Mouse (Mus musculus): ENCODE measurements at regions not wholly inside any gene's neighbourhood (a gene's known extent, or its start where the extent isn't known, plus 50 kb on each side); places are given as distances from the start of the nearest gene placed in this dataset.

DNA sequence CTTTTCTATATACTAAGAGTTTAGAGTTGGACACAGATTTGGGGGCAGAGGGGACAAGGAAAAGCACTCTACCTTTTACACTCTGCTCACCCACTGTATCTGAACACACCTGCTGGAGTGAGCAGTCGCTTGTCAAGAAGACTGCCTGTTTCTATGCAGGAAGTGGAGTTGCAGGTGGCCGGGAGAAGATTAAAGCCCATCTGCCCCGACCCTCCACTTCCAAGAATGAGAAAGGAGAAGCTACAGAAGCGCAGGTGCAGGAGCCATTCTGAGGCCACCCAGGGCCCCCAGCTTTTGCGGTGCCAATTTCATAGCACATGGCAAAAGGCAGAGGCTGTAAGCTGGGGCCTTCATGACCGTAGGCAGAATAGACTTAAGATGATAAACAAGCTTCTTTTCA is 108.4 kb upstream of the Atp6ap2 start:
- ATAC-seq (ENCODE audit: insufficient number of reproducible peaks, low FRiP score, low TSS enrichment, low read depth) = no peak
- Histone ChIP-seq H3K9me3 (replicated peaks) (no peaks in the 10 kb centered on the region), H3K4me2 (replicated peaks) (no peak overlapping the region), H3K4me3 (replicated peaks) (no peak overlapping the region), H3K36me3 (no peaks in the 10 kb centered on the region), H3K27me3 (peaks cover 5% of the 10 kb centered on the region; the same call in 1 of the 2 replicates), H3K4me1 (no peaks in the 10 kb centered on the region), H3K9ac (no peak overlapping the region), H3K27ac (replicated peaks) (no peak overlapping the region)
- 72% methylated on average over 6 of the region's 6 CpGs for WGBS

DNA sequence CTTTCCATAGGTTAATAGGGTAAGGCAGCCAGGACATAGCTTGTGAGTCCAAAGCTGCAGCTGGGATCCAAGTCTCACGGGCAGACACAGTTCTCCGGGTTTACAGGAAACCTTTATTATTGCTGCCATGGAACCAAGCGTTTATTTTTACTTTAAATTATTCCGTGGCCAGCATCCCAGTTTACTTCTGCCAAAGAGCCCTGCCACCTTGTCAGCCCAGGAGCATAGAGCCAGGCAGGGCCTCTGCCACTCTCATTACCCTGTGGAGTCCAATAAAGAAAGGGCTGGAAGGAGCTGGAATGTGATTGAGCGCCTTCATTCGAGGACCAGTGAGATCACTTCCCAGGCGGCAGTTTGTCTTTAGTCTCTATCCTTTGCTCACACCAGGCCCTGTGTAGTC is 96.6 kb upstream of the Atp6ap2 start:
- no peak for ATAC-seq (ENCODE audit: insufficient number of reproducible peaks, low FRiP score, low TSS enrichment, low read depth)
- H3K36me3 ChIP-seq = no peaks in the 10 kb centered on the region
- no peaks in the 10 kb centered on the region for H3K4me1 ChIP-seq
- 71% methylated on average over 7 of the region's 7 CpGs for WGBS
- H3K27ac ChIP-seq (replicated peaks) = no peak overlapping the region
- H3K9me3 ChIP-seq (replicated peaks) = no peaks in the 10 kb centered on the region
- H3K4me3 ChIP-seq (replicated peaks) = no peak overlapping the region
- no peak overlapping the region for H3K9ac ChIP-seq
- H3K4me2 ChIP-seq (replicated peaks) = no peak overlapping the region
- peaks cover 7% of the 10 kb centered on the region; the same call in 1 of the 2 replicates for H3K27me3 ChIP-seq

DNA sequence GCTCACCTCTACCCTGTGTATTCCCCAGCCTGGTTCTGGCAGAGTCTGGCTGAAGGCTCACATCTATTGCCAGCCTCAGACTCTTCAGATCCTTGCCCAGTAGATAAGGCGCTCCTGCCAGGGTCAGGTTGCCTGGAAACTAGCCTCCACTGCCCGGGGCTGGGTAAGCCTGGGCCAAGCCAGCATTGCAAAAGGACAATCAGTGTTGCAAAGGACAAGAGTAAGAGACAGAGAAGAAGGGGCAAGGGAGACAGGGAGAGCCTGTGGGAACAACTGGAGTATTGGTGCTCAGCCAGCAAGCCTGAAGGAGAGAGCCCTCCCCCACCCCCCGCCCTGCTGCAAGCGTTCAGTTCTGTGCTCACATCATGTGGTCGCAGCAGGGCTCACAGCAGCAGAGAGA is 94.4 kb upstream of the Atp6ap2 start:
- 61% methylated on average over 5 of the region's 5 CpGs for WGBS
- Histone ChIP-seq H3K4me2 (replicated peaks) (no peak overlapping the region), H3K27ac (replicated peaks) (no peak overlapping the region), H3K9me3 (replicated peaks) (no peaks in the 10 kb centered on the region), H3K27me3 (peaks cover 7% of the 10 kb centered on the region; the same call in 1 of the 2 replicates), H3K36me3 (no peaks in the 10 kb centered on the region), H3K4me1 (no peaks in the 10 kb centered on the region), H3K4me3 (replicated peaks) (no peak overlapping the region), H3K9ac (no peak overlapping the region)
- no peak for ATAC-seq (ENCODE audit: insufficient number of reproducible peaks, low FRiP score, low TSS enrichment, low read depth)

DNA sequence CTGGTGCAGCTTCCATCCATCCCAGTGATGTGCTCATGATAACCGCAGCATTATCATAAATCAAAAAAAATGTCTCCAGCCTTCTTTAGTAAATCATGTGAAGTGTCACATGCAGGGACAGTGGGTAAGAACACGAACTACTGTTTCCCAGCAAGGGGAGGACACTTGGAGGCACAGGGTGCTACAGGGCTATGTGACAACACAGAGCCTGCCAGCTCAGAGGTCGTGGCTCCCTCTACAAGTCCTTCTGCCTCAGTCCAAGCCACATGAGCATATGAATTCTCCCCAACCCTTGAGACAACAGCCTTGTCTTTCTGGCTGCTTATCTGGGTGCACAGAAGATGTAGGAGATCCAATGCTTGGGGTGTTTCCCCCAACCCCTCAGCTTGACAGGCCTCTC is 93.7 kb upstream of the Atp6ap2 start:
- H3K27me3 ChIP-seq = peaks cover 7% of the 10 kb centered on the region; the same call in 1 of the 2 replicates
- no peaks in the 10 kb centered on the region for H3K4me1 ChIP-seq
- H3K27ac ChIP-seq (replicated peaks) = no peak overlapping the region
- H3K36me3 ChIP-seq = no peaks in the 10 kb centered on the region
- H3K4me3 ChIP-seq (replicated peaks) = no peak overlapping the region
- no peaks in the 10 kb centered on the region for H3K9me3 ChIP-seq (replicated peaks)
- 76% methylated on average over 3 of the region's 3 CpGs for WGBS
- no peak overlapping the region for H3K4me2 ChIP-seq (replicated peaks)
- no peak overlapping the region for H3K9ac ChIP-seq
- no peak for ATAC-seq (ENCODE audit: insufficient number of reproducible peaks, low FRiP score, low TSS enrichment, low read depth)

GRCm38 (mm10) chrX:12494535-12494934 is 93.1 kb upstream of the Atp6ap2 start:
- H3K4me3 ChIP-seq (replicated peaks) = no peak overlapping the region
- no peaks in the 10 kb centered on the region for H3K4me1 ChIP-seq
- no peaks in the 10 kb centered on the region for H3K9me3 ChIP-seq (replicated peaks)
- 78% methylated on average over 6 of the region's 6 CpGs for WGBS
- H3K4me2 ChIP-seq (replicated peaks) = no peak overlapping the region
- peaks cover 7% of the 10 kb centered on the region; the same call in 1 of the 2 replicates for H3K27me3 ChIP-seq
- no peak overlapping the region for H3K9ac ChIP-seq
- no peak overlapping the region for H3K27ac ChIP-seq (replicated peaks)
- H3K36me3 ChIP-seq = no peaks in the 10 kb centered on the region
- ATAC-seq (ENCODE audit: insufficient number of reproducible peaks, low FRiP score, low TSS enrichment, low read depth) = no peak

- no peak overlapping the region for H3K4me2 ChIP-seq (replicated peaks)
- no peaks in the 10 kb centered on the region for H3K4me1 ChIP-seq
- no peak overlapping the region for H3K27ac ChIP-seq (replicated peaks)
- H3K27me3 ChIP-seq = peaks cover 7% of the 10 kb centered on the region; the same call in 1 of the 2 replicates
- H3K9me3 ChIP-seq (replicated peaks) = no peaks in the 10 kb centered on the region
- ATAC-seq (ENCODE audit: insufficient number of reproducible peaks, low FRiP score, low TSS enrichment, low read depth) = no peak
- H3K9ac ChIP-seq = no peak overlapping the region
- no peak overlapping the region for H3K4me3 ChIP-seq (replicated peaks)
- 71% methylated on average over 3 of the region's 3 CpGs for WGBS
- H3K36me3 ChIP-seq = no peaks in the 10 kb centered on the region
Measured at GRCm38 (mm10) chrX:12500601-12501000, 87.0 kb upstream of the Atp6ap2 start.

DNA sequence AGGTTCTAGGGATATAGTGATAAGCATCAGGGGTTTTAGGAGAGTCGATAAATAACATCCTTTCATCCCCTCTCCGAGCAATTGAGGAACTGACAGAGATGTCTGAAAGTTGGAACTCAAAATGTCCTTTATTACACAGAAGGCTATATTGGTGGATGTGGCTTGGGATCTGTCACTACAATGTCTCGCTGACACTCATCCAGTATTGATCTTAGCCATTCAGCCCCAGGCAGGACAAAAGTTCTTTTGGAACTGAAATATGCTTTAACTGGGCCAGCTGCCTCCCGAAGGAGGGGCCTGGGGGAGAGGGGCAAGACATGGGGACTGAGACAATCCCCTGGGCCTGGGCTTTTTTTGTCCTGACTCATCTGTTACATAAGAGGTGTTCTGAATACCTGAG is 85.2 kb upstream of the Atp6ap2 start:
- no peak overlapping the region for H3K9ac ChIP-seq
- no peak overlapping the region for H3K4me2 ChIP-seq (replicated peaks)
- no peak for ATAC-seq (ENCODE audit: insufficient number of reproducible peaks, low FRiP score, low TSS enrichment, low read depth)
- H3K36me3 ChIP-seq = no peaks in the 10 kb centered on the region
- H3K4me1 ChIP-seq = no peaks in the 10 kb centered on the region
- H3K27me3 ChIP-seq = peaks cover 7% of the 10 kb centered on the region; the same call in 1 of the 2 replicates
- WGBS = 59% methylated on average over 4 of the region's 4 CpGs
- no peak overlapping the region for H3K27ac ChIP-seq (replicated peaks)
- no peaks in the 10 kb centered on the region for H3K9me3 ChIP-seq (replicated peaks)
- H3K4me3 ChIP-seq (replicated peaks) = no peak overlapping the region

DNA sequence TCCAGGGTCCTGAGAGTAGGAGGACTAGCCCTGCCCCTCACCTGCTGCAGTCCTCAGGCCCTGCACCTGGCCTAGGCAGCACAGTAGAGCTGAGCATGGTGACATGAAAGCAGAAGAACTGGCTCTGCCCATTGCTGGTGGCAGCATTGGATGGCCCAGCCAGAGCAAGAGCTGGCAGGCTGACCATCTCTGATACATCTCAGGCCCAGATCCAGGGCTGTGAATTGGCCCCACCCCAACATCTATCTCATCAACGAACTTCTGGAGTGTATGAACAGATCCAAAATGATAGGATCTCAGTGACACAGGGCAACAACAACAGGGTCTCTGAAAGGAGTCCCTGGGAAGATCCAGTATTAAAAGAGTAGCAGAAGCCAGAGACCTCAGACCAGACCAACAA is 84.0 kb upstream of the Atp6ap2 start:
- Histone ChIP-seq H3K4me3 (replicated peaks) (no peak overlapping the region), H3K4me1 (no peaks in the 10 kb centered on the region), H3K27ac (replicated peaks) (no peak overlapping the region), H3K27me3 (peaks cover 7% of the 10 kb centered on the region; the same call in 1 of the 2 replicates), H3K9me3 (replicated peaks) (no peaks in the 10 kb centered on the region), H3K9ac (no peak overlapping the region), H3K36me3 (no peaks in the 10 kb centered on the region), H3K4me2 (replicated peaks) (no peak overlapping the region)
- no peak; the same call in 1 of the 2 replicates for ATAC-seq (ENCODE audit: insufficient number of reproducible peaks, low FRiP score, low TSS enrichment, low read depth)
- WGBS = 89% methylated on average over 1 of the region's 1 CpGs

DNA sequence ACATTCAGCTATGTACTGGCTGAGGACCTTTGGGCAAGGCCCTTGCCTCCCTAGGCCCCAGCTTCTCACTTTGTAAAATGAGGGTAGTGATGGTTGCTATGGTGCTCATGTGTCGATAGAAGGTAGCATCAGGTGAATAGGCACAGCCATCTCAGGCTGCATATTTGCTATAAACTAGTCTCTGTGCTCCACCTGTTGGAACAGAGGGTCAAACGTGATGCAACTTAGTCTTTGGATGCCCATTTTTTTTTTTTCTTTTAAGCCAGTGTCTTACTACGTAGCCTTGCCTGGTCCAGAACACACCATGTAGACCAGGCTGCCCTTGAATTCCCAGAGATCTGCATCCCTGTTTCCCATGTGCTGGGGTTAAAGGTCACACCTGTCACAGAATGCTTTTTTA is 76.5 kb upstream of the Atp6ap2 start:
- H3K9ac ChIP-seq = no peak overlapping the region
- no peak overlapping the region for H3K4me3 ChIP-seq (replicated peaks)
- ATAC-seq (ENCODE audit: insufficient number of reproducible peaks, low FRiP score, low TSS enrichment, low read depth) = no peak
- H3K27ac ChIP-seq (replicated peaks) = no peak overlapping the region
- WGBS = 58% methylated on average over 3 of the region's 3 CpGs
- H3K36me3 ChIP-seq = no peaks in the 10 kb centered on the region
- H3K27me3 ChIP-seq = 0 out of 2 replicates have a peak, but pooled peaks cover 2% of the 10 kb centered on the region
- no peaks in the 10 kb centered on the region for H3K4me1 ChIP-seq
- no peak overlapping the region for H3K4me2 ChIP-seq (replicated peaks)
- no peaks in the 10 kb centered on the region for H3K9me3 ChIP-seq (replicated peaks)

GRCm38 (mm10) chrX:12525044-12525443 is 62.6 kb upstream of the Atp6ap2 start:
- Histone ChIP-seq H3K4me3 (replicated peaks) (no peak overlapping the region), H3K9me3 (replicated peaks) (no peaks in the 10 kb centered on the region), H3K27me3 (no peaks in the 10 kb centered on the region; the same call in 1 of the 2 replicates), H3K36me3 (no peaks in the 10 kb centered on the region), H3K4me2 (replicated peaks) (no peak overlapping the region), H3K27ac (replicated peaks) (no peak overlapping the region), H3K9ac (no peak overlapping the region), H3K4me1 (no peaks in the 10 kb centered on the region)
- 76% methylated on average over 3 of the region's 3 CpGs for WGBS
- no peak for ATAC-seq (ENCODE audit: insufficient number of reproducible peaks, low FRiP score, low TSS enrichment, low read depth)

DNA sequence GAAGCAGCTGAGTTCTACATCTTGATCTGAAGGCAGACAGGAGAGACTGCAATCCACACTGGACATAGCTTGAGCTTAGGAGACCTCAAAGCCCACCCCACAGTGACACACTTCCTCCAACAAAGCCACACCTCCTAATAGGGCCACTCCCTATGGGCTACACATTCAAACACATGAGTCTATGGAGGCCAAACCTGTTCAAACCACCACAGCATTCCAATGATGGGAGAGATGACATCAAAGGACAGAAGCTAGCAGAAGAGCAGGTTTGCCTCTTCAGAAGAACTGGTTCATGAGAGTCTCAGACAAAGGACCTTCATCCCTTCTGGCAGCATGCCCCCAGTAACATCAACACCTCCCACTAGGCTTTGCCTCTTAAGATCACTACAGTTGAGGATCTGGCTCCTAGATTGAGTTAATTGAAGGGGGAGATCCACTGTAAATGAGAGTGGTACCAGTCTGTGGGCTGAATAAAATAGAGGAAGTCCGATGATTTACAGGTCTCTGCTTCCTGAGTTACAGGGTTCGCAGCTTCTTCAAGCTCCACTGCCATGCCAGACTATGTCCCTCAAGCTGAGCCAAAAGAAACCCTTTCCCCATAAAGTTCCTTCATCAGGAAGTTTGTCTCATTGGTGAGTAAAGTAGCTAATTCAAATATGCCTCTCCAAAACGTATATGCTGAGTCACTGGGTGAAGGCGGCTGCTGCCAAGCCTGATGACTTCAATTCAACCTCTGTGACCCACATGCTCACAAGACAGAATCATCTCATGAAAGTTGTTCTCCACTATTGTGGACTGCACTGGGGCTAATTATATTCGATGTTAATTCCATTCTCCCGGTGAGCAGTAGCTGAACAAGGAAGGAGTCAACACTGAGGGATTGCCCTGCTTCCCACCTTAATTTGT is 56.9 kb upstream of the Atp6ap2 start:
- H3K27me3 ChIP-seq = no peaks in the 10 kb centered on the region
- no peaks in the 10 kb centered on the region for H3K9me3 ChIP-seq (replicated peaks)
- H3K4me3 ChIP-seq (replicated peaks) = no peak overlapping the region
- no peak overlapping the region for H3K4me2 ChIP-seq (replicated peaks)
- no peak overlapping the region for H3K27ac ChIP-seq (replicated peaks)
- H3K36me3 ChIP-seq = no peaks in the 10 kb centered on the region
- 64% methylated on average over 6 of the region's 6 CpGs for WGBS
- no peak for ATAC-seq (ENCODE audit: insufficient number of reproducible peaks, low FRiP score, low TSS enrichment, low read depth)
- no peaks in the 10 kb centered on the region for H3K4me1 ChIP-seq
- no peak overlapping the region for H3K9ac ChIP-seq

Measured in embryonic facial prominence, embryonic 15.5 days (tissue).